Mouse (Mus musculus) telencephalon, adult 2 months (tissue): ENCODE results near the gene Ccdc34.

ENCODE experiments used
- DNase-seq: peaks from one replicate; pipeline ENCODE4 v3.0.0-alpha.2; 2011; ENCODE audit warnings: low read depth, low spot score

Ccdc34 gene

GRCm38 (mm10) chr2:110214278-110214677 lies 196.7 kb downstream of the Ccdc34 start:
- no peak for DNase-seq

- DNase-seq: no peak
Measured at GRCm38 (mm10) chr2:110214991-110215684, 197.5 kb downstream of the Ccdc34 start.

GRCm38 (mm10) chr2:110215685-110216058 lies 198.1 kb downstream of the Ccdc34 start:
- no peak for DNase-seq

- DNase-seq: no peak
Measured at GRCm38 (mm10) chr2:110220492-110220891, 202.9 kb downstream of the Ccdc34 start.

GRCm38 (mm10) chr2:110222793-110223192 lies 205.2 kb downstream of the Ccdc34 start:
- DNase-seq: no peak
